Mouse (Mus musculus) heart, embryonic 16.5 days (tissue): ENCODE data around the gene Efs. TPM values are rescaled to one million over a fixed set of nuclear protein-coding genes. Genes with fewer than 3 reads are reported as not detected.

ENCODE experiments used
- ATAC-seq: fragments of 200-750 bp; cut with Nextera tagmentation; replicated peaks from 2 replicates; pipeline ENCODE4 v1.8.0; 2017; ENCODE audit warnings: moderate number of reproducible peaks; ENCODE audit not compliant: insufficient read depth, low FRiP score; ENCODE audit errors: extremely low read depth
- H3K27ac ChIP-seq: fragments of 300-500 bp; sonication (generic); 2 replicates; pipeline ENCODE4 v1.5.1; 2014; ENCODE audit warnings: mild to moderate bottlenecking, low read length, control low read depth, moderate library complexity
- H3K27me3 ChIP-seq: fragments of 300-500 bp; sonication (generic); 2 replicates; pipeline ENCODE4 v1.6.1; 2014; ENCODE audit warnings: low read length, mixed read lengths; ENCODE audit not compliant: control insufficient read depth, insufficient read depth
- H3K36me3 ChIP-seq: fragments of 300-500 bp; sonication (generic); 2 replicates; pipeline ENCODE4 v1.6.1; 2014; ENCODE audit not compliant: control insufficient read depth, insufficient read depth
- H3K4me1 ChIP-seq: fragments of 300-500 bp; sonication (generic); 2 replicates; pipeline ENCODE4 v1.6.1; 2014; ENCODE audit warnings: low read length, mixed read lengths; ENCODE audit not compliant: control insufficient read depth, insufficient read depth
- H3K4me2 ChIP-seq: fragments of 300-500 bp; sonication (generic); 2 replicates; pipeline ENCODE4 v1.6.1; 2014; ENCODE audit warnings: low read depth, mild to moderate bottlenecking, control low read depth, low read length
- H3K4me3 ChIP-seq: fragments of 300-500 bp; sonication (generic); 2 replicates; pipeline ENCODE4 v1.5.1; 2014; ENCODE audit warnings: mild to moderate bottlenecking, control low read depth, low read length
- H3K9ac ChIP-seq: fragments of 300-500 bp; sonication (generic); 2 replicates; pipeline ENCODE4 v1.6.1; 2014; ENCODE audit warnings: low read length, control low read depth
- H3K9me3 ChIP-seq: fragments of 300-500 bp; sonication (generic); replicated peaks from 2 replicates; pipeline ENCODE4 v1.6.1; 2016; ENCODE audit warnings: low read length; ENCODE audit not compliant: control insufficient read depth
- WGBS: fragments of 180-500 bp; shearing (Covaris S2); extraction: QIAGEN DNeasy Blood & Tissue Kit; methylation state at CpG from one replicate; pipeline ENCODE4 v1.1.7; 2014; 5-methylcytosine and 5-hydroxymethylcytosine counted together
- microRNA counts: library from miRNA; unstranded; fragments of <30 nt; microRNA quantifications from one replicate; lab custom pipeline; 2016
- microRNA-seq: library from miRNA; unstranded; fragments of <30 nt; microRNA quantifications from one replicate; pipeline ENCODE4, GENCODE M21; 2017
- polyA plus RNA-seq: library from polyadenylated mRNA; unstranded; fragments of >200 nt; fragmentation: Nextera tagmentation; extraction: Ambion mirVana; gene quantifications from 2 replicates; pipeline ENCODE4 v1.2.1, GENCODE M21; 2015

Gene Efs
- polyA plus RNA-seq, 1 experiment from 2014 or later, result 13.4 TPM

GRCm38 (mm10) chr14:54874165-54874564 lies 51.8 kb downstream of the Efs start:
- Histone ChIP-seq H3K4me2 (no peak overlapping the region), H3K9ac (no peak overlapping the region), H3K9me3 (no peaks in the 10 kb centered on the region), H3K27me3 (no peaks in the 10 kb centered on the region), H3K4me3 (no peak overlapping the region), H3K27ac (no peak overlapping the region), H3K4me1 (peaks cover 11% of the 10 kb centered on the region), H3K36me3 (no peaks in the 10 kb centered on the region)
- no peak for ATAC-seq
- WGBS, result 87% methylated on average over 3 of the region's 3 CpGs

GRCm38 (mm10) chr14:54870861-54871260 lies 55.1 kb downstream of the Efs start, which contains the start of gene Homez:
Gene Homez, minus strand, starts transcription at chr14:54870961.
- H3K9me3 ChIP-seq, result 0 out of 2 replicates have a peak, but pooled peaks cover 2% of the 10 kb centered on the region
- peaks cover 5% of the 10 kb centered on the region for H3K4me1 ChIP-seq
- no peak within 1 kb of the TSS for H3K27ac ChIP-seq
- H3K9ac ChIP-seq, result no peak within 1 kb of the TSS
- H3K4me2 ChIP-seq, result no peak within 1 kb of the TSS
- H3K36me3 ChIP-seq, result no peaks in the 10 kb centered on the region
- no peak within 1 kb of the TSS for H3K4me3 ChIP-seq
- no peak for ATAC-seq
- WGBS, result 77% methylated on average over 5 of the region's 5 CpGs
- H3K27me3 ChIP-seq, result no peaks in the 10 kb centered on the region

- Histone ChIP-seq H3K4me2 (no peak overlapping the region), H3K36me3 (no peaks in the 10 kb centered on the region), H3K4me3 (no peak overlapping the region), H3K4me1 (peaks cover 3% of the 10 kb centered on the region), H3K9me3 (0 out of 2 replicates have a peak, but pooled peaks cover 2% of the 10 kb centered on the region), H3K27me3 (no peaks in the 10 kb centered on the region), H3K27ac (no peak overlapping the region), H3K9ac (no peak overlapping the region)
- no peak for ATAC-seq
- 82% methylated on average over 4 of the region's 4 CpGs for WGBS
Measured at GRCm38 (mm10) chr14:54868026-54868425, 57.9 kb downstream of the Efs start.

- Histone ChIP-seq H3K4me2 (no peak overlapping the region), H3K27ac (no peak overlapping the region), H3K4me1 (peaks cover 3% of the 10 kb centered on the region), H3K27me3 (no peaks in the 10 kb centered on the region), H3K9me3 (0 out of 2 replicates have a peak, but pooled peaks cover 2% of the 10 kb centered on the region), H3K9ac (no peak overlapping the region), H3K36me3 (no peaks in the 10 kb centered on the region), H3K4me3 (no peak overlapping the region)
- 59% methylated on average over 5 of the region's 5 CpGs for WGBS
- no peak for ATAC-seq
Measured at GRCm38 (mm10) chr14:54866936-54867335, 59.0 kb downstream of the Efs start.

MicroRNAs within 50 kb of the gene (microRNA counts, 519-probe panel; counts per million panel counts)
- 4,465 counts per million, percentile 98 among the panel's probes with 10 or more counts for microRNA mmu-miR-208a (lab: Ali Mortazavi, UCI)
- microRNA mmu-miR-208b (lab: Ali Mortazavi, UCI), result 4,972 counts per million, percentile 100 among the panel's probes with 10 or more counts

Small RNA genes lying within 50 kb of the gene (microRNA-seq; reads per million reads assigned to microRNA genes)
- 7,664 reads per million, percentile 95 among the genes with 10 or more reads in this experiment for gene Mir208a
- gene Mir208b, result 75,117 reads per million, percentile 99 among the genes with 10 or more reads in this experiment

Other genes with a start within 250 kb of the Efs start
- 42.8 and 49.8 TPM in 2 replicates for gene 1700123O20Rik, start 239.9 kb downstream of the Efs start, polyA plus RNA-seq
- 69.1 and 73.5 TPM in 2 replicates for gene Acin1, start 239.2 kb downstream of the Efs start, polyA plus RNA-seq
- gene Gm29776, start 227.3 kb downstream of the Efs start, polyA plus RNA-seq, result 0.17 and 0.18 TPM in 2 replicates
- gene Cebpe, start 214.0 kb downstream of the Efs start, polyA plus RNA-seq, result not detected in 2 replicates
- gene Slc7a8, start 144.2 kb downstream of the Efs start, polyA plus RNA-seq, result 3.2 and 4.0 TPM in 2 replicates
- gene Rnf212b, start 112.0 kb downstream of the Efs start, polyA plus RNA-seq, result not detected in 2 replicates
- gene Homez, start 55.2 kb downstream of the Efs start, polyA plus RNA-seq, result 4.9 and 6.4 TPM in 2 replicates
- 0.59 and 1.4 TPM in 2 replicates for gene Ppp1r3e, start 48.6 kb downstream of the Efs start, polyA plus RNA-seq
- 3.3 and 4.3 TPM in 2 replicates for gene Bcl2l2, start 42.7 kb downstream of the Efs start, polyA plus RNA-seq
- not detected in 2 replicates for gene Gm20521, start 42.7 kb downstream of the Efs start, polyA plus RNA-seq
- gene Pabpn1, start 33.6 kb downstream of the Efs start, polyA plus RNA-seq, result 61.9 and 68.4 TPM in 2 replicates
- gene Slc22a17, start 13.0 kb downstream of the Efs start, polyA plus RNA-seq, result 27.2 and 31.9 TPM in 2 replicates
- gene Il25, start 6.6 kb upstream of the Efs start, polyA plus RNA-seq, result not detected in 2 replicates
- gene Cmtm5, start 10.1 kb upstream of the Efs start, polyA plus RNA-seq, result 0.86 and 1.3 TPM in 2 replicates
- gene Myh6, start 40.8 kb upstream of the Efs start, polyA plus RNA-seq, result 2,302 and 2,585 TPM in 2 replicates
- not detected in 2 replicates for gene Gm17428, start 50.8 kb upstream of the Efs start, polyA plus RNA-seq
- 6,075 and 6,619 TPM in 2 replicates for gene Myh7, start 68.5 kb upstream of the Efs start, polyA plus RNA-seq
- 63.3 and 68.1 TPM in 2 replicates for gene Ngdn, start 89.3 kb upstream of the Efs start, polyA plus RNA-seq
- gene Zfhx2, start 166.2 kb upstream of the Efs start, polyA plus RNA-seq, result 2.5 and 3.0 TPM in 2 replicates
- gene Thtpa, start 168.7 kb upstream of the Efs start, polyA plus RNA-seq, result 16.1 and 16.9 TPM in 2 replicates
- gene Ap1g2, start 180.5 kb upstream of the Efs start, polyA plus RNA-seq, result 10.4 and 14.2 TPM in 2 replicates
- 0.09 and 0.25 TPM in 2 replicates for gene Jph4, start 190.8 kb upstream of the Efs start, polyA plus RNA-seq